Mouse (Mus musculus) fat pad, adult 2 months (tissue): ENCODE results near the gene Olfml1.

Experiments used
- DNase-seq: peaks from one replicate; pipeline ENCODE4 v3.0.0-alpha.2; 2011; ENCODE audit warnings: low read depth, low spot score; ENCODE audit errors: extremely low read depth

Gene Olfml1

GRCm38 (mm10) chr7:107594325-107594856, 27.1 kb downstream of the Olfml1 start:
- DNase-seq = no peak

DNA sequence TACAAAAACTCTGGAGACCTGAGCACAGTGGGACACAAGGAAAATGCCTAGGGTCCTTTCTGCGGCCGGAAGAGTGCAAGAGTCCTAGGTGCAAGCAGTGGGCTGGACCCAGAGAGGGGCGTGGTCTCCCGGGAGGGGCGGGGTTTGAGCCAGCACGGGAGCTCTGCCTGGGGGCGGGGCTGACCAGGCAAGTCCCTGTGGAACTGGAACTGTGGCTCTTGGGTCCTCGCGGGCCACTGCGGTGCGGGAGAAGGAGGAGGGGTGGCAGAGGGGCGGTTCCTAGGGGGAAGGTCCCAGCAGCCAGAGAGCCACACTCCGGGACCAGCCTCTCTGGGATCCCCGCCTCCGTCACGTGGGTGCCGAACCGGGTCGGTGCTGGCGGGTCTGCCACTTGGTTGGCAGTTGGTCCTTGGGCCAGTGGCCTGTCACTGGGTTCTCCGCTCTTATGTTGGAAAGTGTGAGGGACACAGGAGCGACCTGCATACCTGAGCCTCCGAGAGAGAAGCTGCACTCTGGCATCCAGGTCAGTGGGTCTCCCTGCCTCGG, 27.7 kb downstream of the Olfml1 start, which contains the start of gene Ppfibp2:
TSS of gene Ppfibp2 (plus strand) at position 351 of the 546 bp plus-strand sequence.
- DNase-seq = peak; percentile 51

GRCm38 (mm10) chr7:107595426-107595825, 28.2 kb downstream of the Olfml1 start:
- DNase-seq = no peak

DNA sequence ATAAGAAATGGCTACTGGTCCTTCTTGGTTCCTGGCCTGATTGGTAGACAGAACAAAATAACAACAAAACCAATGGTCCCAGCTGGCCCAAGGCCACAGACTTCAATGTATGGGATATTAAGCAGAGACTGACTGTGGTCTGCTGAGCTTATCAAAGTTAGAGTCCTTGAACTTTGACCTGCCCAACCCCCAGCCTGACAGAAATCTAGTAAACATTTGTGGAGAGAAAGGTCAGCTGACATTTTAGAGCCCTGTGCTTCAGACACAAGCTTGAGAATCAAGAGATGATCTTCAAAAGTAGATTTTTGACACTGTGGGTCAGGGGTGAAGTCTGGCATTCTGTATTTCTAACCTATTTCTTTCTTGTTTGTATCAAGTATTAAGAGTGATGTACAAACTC, 29.5 kb downstream of the Olfml1 start:
- no peak for DNase-seq

GRCm38 (mm10) chr7:107597956-107598355, 30.7 kb downstream of the Olfml1 start:
- no peak for DNase-seq

DNA sequence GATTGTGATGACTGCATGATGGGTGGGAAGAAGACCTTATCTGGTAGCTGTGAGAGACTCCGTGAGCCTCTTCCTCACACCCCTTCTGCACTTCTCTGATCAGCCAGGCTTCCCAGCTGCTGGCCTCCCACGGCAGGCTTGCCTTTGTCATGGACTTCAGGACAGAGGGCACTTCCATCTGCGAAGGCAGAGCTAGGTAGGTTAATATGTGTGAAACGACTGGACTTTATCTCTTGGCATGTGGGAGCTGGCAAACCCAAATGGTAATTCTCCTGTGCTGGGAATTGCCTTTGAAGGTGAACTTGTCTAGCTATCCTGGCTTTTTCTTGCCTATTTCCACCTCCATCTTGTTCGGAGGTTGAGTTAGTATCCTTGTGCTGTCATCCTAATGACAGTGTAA, 33.4 kb downstream of the Olfml1 start:
- no peak for DNase-seq

GRCm38 (mm10) chr7:107602505-107602904, 35.3 kb downstream of the Olfml1 start:
- DNase-seq = no peak

GRCm38 (mm10) chr7:107602913-107603312, 35.7 kb downstream of the Olfml1 start:
- DNase-seq = peak; percentile 54

DNA sequence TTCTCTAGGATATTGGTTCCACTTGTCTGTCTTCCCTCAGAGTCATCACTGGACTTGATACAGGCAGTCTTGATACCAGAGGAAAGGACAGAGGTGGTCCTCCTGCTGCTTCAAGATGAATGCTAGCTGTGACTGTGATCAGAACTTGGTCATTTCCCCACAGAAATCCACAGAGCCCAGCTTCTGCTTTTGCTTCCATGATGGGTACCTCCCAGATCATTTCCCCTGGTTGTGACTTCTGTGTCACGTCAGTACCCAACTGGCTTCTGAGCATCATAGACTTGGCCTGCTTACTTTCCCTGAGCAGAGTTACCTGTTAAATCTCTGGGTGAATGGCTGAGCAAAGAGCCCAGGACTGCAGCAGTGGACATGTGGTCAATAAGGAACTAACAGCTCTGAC, 40.5 kb downstream of the Olfml1 start:
- DNase-seq = no peak

- DNase-seq = no peak
These were observed 42.5 kb downstream of the Olfml1 start for GRCm38 (mm10) chr7:107609622-107610255.

- no peak for DNase-seq
These were observed 43.6 kb downstream of the Olfml1 start for GRCm38 (mm10) chr7:107610880-107611279.

GRCm38 (mm10) chr7:107618028-107618992, 51.1 kb downstream of the Olfml1 start:
- DNase-seq = no peak

- DNase-seq = no peak
These were observed 52.0 kb downstream of the Olfml1 start for GRCm38 (mm10) chr7:107619225-107619624.

DNA sequence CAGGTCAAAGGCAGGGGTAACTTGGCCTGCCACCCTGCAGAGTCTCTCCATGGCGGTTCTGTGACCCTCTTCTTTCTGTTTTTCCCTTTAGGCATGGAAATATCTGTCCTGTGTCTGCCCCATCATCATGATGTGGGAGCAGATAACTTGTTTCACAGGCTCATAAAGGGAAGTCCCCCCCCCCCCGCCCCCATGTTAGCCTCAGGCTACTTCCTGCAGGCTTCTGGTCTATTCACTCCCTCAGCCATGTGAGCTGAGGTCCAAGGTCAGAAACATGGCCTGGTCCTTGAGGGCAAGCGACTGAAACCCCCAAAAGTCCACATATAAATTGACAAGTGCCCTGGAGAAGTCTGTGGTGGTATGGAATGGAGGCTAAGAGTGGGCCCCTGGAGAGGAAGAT, 52.9 kb downstream of the Olfml1 start:
- DNase-seq = no peak

- DNase-seq = peak; percentile 54
These were observed 57.2 kb downstream of the Olfml1 start for GRCm38 (mm10) chr7:107624432-107624831.

GRCm38 (mm10) chr7:107625061-107625460, 57.8 kb downstream of the Olfml1 start, which contains the start of gene 5330417H12Rik:
Gene 5330417H12Rik, minus strand, starts transcription at chr7:107625161.
- DNase-seq = no peak

- no peak for DNase-seq
These were observed 58.5 kb downstream of the Olfml1 start for GRCm38 (mm10) chr7:107625781-107626180.

DNA sequence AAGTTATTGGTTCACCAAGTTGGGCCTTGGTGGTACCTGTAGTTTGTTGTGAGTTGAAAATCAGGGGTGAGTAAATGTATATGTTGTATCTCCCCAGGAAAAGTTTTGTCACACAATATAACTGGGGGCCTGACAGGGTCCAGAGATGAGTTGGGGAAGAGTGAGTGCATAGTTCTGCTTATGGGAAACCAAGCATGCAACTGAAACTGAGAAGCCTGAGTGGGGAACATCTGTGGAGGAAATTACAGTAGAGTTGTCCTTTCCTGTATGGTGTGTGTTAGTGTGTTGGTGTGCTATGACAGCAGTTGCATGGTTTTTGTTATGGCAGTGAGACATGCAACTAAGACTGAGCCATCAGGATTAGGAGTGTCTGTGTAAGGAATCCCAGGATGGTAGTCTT, 61.1 kb downstream of the Olfml1 start:
- DNase-seq = no peak

DNA sequence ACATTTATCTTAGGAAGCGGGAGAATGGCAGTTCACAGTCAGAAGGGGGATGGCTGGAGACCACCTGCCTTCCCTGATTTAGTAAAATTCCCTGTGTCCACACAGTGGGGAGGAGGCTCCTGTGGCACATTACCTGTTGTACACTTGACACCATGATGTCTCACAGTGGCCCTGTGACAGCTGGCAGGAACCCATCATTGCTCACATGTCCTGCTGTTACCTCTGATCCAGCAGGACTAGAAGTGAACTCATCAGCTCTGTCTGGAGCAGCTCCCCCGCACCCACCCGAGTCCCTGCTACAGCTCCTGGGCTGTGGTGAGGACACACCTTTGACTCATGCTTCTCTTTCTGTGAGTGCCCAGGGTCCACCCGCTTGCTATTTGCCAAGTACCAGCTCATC, 66.0 kb downstream of the Olfml1 start:
- DNase-seq = no peak

GRCm38 (mm10) chr7:107637398-107637797, 70.2 kb downstream of the Olfml1 start:
- DNase-seq = no peak

GRCm38 (mm10) chr7:107638026-107638425, 70.8 kb downstream of the Olfml1 start:
- DNase-seq = no peak
